Mouse (Mus musculus) CH12.LX (cell line): ENCODE data around the gene Gm49416.

Experiments used
- CTCF ChIP-seq, 2 experiments: IDR thresholded peaks in 1 of 2; conservative IDR thresholded peaks in 1 of 2; 2 replicates each; pipeline ENCODE4 v1.5.1; 2011 to 2012; ENCODE audit warnings: low read depth in 2 of 2, low read length in 2 of 2, improper control_type of control experiment in 1 of 2, inconsistent platforms in 1 of 2, mild to moderate bottlenecking in 1 of 2, moderate library complexity in 1 of 2
- ELF1 ChIP-seq: IDR thresholded peaks from 2 replicates; pipeline ENCODE4 v1.6.1; 2014; ENCODE audit warnings: low read depth, mild to moderate bottlenecking, inconsistent platforms, low read length, improper control_type of control experiment
- PAX5 ChIP-seq: IDR thresholded peaks from 2 replicates; pipeline ENCODE4 v1.6.1; 2012; ENCODE audit warnings: low read length, inconsistent platforms, mixed read lengths
- POLR2A ChIP-seq: IDR thresholded peaks from 2 replicates; pipeline ENCODE4 v1.6.1; 2011; ENCODE audit warnings: low read depth, mild to moderate bottlenecking, improper control_type of control experiment, low read length

GRCm38 (mm10) chr19:8936736-8937135 lies 48.0 kb downstream of the Gm49416 start:
- TF ChIP-seq ELF1 (no peak), CTCF (conservative IDR thresholded peaks at IDR 0.05 in 1 of 2, IDR thresholded peaks at IDR 0.05 in 1 of 2; ENCODE audit: low read depth in 2 of 2, low read length in 2 of 2) (no peak), PAX5 (no peak), POLR2A (no peak)
